Mouse (Mus musculus) bone marrow, adult 2 months (tissue): ENCODE measurements around the gene Mad2l2.

Source experiments
- CTCF ChIP-seq: fragments of 200-500 bp; IDR thresholded peaks from 2 replicates; pipeline ENCODE4 v1.5.1; 2011; ENCODE audit warnings: low read length, control low read depth; ENCODE audit not compliant: control insufficient read depth, insufficient read depth
- POLR2A ChIP-seq: fragments of 200-500 bp; IDR thresholded peaks from 2 replicates; pipeline ENCODE4 v1.6.1; 2011; ENCODE audit warnings: low read depth, mild to moderate bottlenecking, control low read depth, low read length, borderline replicate concordance; ENCODE audit not compliant: control insufficient read depth

GRCm38 (mm10) chr4:148150242-148150641 lies 20.1 kb downstream of the Mad2l2 start:
- TF ChIP-seq CTCF (no peak), POLR2A (no peak)
